ENCODE assay signal across 25 mouse cellular contexts in genomic region chr6:10091920-10092661, GRCm38 (mm10).
DNase-seq lines count a peak whose midpoint lies in the region; ATAC-seq and TF ChIP-seq lines count a peak whose summit lies in the region.
"Had no signal": no experiment of that assay in that cellular context is flagged by ENCODE, and none has a peak within 500 bp of the region (broad histone marks: within the 10 kb centered on the region; RNA-seq: fewer than 3 reads in every experiment).

No protein-coding gene starts in this region.

- 0 out of 4 replicates have a peak overlapping the region, but pooled peaks of 1 of the 2 experiments have one; percentile 9 for H3K4me3 ChIP-seq in ES-E14 (ENCODE audit: insufficient read depth in 1 of 2, low read depth in 1 of 2, low read length in 2 of 2, poor library complexity in 1 of 2, severe bottlenecking in 1 of 2)
- H3K4me3 ChIP-seq in lung, postnatal 0 days (ENCODE audit: low read depth, low read length), result no peak overlapping the region
- H3K4me3 ChIP-seq: embryonic facial prominence, embryonic 13.5 days; embryonic facial prominence, embryonic 15.5 days; erythroblast, embryonic 14.5 days; forebrain, embryonic 10.5 days; forebrain, embryonic 12.5 days had no signal

- H3K27ac ChIP-seq in ES-E14 (ENCODE audit: insufficient read depth, low read depth, low read length, poor library complexity, severe bottlenecking), result peak overlapping the region; percentile 74
- H3K27ac ChIP-seq in lung, postnatal 0 days (ENCODE audit: low read length), result no peak overlapping the region
- H3K27ac ChIP-seq: embryonic facial prominence, embryonic 13.5 days; embryonic facial prominence, embryonic 15.5 days; forebrain, embryonic 10.5 days; forebrain, embryonic 12.5 days had no signal

- peak; percentile 44 for DNase-seq in heart, adult 11 months
- no peak for DNase-seq in heart, adult 18-20 months
- DNase-seq in ES-E14 (ENCODE audit: low read depth, low spot score) (peak; percentile 40), ZHBTc4 (ENCODE audit: low read depth, low spot score) (peak; percentile 86)
- no peak for DNase-seq in cerebellum, postnatal 4 days (ENCODE audit: low spot score in 2 of 2)
- DNase-seq in lung, postnatal 0 days (ENCODE audit: low spot score), result no peak
- DNase-seq: adrenal gland, adult 2 months; adrenal gland, postnatal 10 days; adrenal gland, postnatal 25 days; B cell, adult 2 months; cerebellum, adult 11-12 months; cerebellum, adult 2 months; cerebellum, adult 9-10 months; cerebellum, postnatal 10 days; cerebellum, postnatal 25 days; embryo, embryonic 11 days had no signal

- no peaks in the 10 kb centered on the region for H3K36me3 ChIP-seq in ES-E14 (ENCODE audit: control insufficient read depth, insufficient read depth, low read length, poor library complexity, severe bottlenecking)
- no peaks in the 10 kb centered on the region for H3K36me3 ChIP-seq in lung, postnatal 0 days (ENCODE audit: insufficient read depth, low read length)
- H3K36me3 ChIP-seq: embryonic facial prominence, embryonic 13.5 days; embryonic facial prominence, embryonic 15.5 days; forebrain, embryonic 10.5 days; forebrain, embryonic 12.5 days had no signal

- no peak overlapping the region for H3K9ac ChIP-seq in ES-E14 (ENCODE audit: insufficient read depth, low read depth, low read length, poor library complexity, severe bottlenecking)
- H3K9ac ChIP-seq in lung, postnatal 0 days (replicated peaks; ENCODE audit: low read depth), result no peak overlapping the region
- H3K9ac ChIP-seq: embryonic facial prominence, embryonic 13.5 days; embryonic facial prominence, embryonic 15.5 days; forebrain, embryonic 12.5 days had no signal

- in situ Hi-C loops in ES-E14 (cut with MboI; ENCODE audit: low sequenced_read_pairs in 2 of 2, unreplicated experiment in 2 of 2), result no loop called here

- H3K9me3 ChIP-seq in ES-E14 (ENCODE audit: control insufficient read depth, insufficient read depth, low read depth, low read length), result peaks cover 3% of the 10 kb centered on the region; the same call in 1 of the 2 replicates
- H3K9me3 ChIP-seq in lung, postnatal 0 days (ENCODE audit: low read length), result no peaks in the 10 kb centered on the region
- H3K9me3 ChIP-seq: embryonic facial prominence, embryonic 13.5 days; embryonic facial prominence, embryonic 15.5 days; forebrain, embryonic 12.5 days had no signal

- TF ChIP-seq EP300 in lung, postnatal 0 days (IDR thresholded peaks at IDR 0.05), result no peak

- no peaks in the 10 kb centered on the region for H3K27me3 ChIP-seq in lung, postnatal 0 days (replicated peaks; ENCODE audit: insufficient read depth, low read length)
- H3K27me3 ChIP-seq: CH12.LX; embryonic facial prominence, embryonic 13.5 days; embryonic facial prominence, embryonic 15.5 days; forebrain, embryonic 12.5 days had no signal

- 77% methylated on average over 4 of the region's 4 CpGs for WGBS in lung, postnatal 0 days

- peaks cover 0 to 4% of the 10 kb centered on the region in 2 experiments; a peak in 1 of 4 replicates for H3K4me1 ChIP-seq in ES-E14 (ENCODE audit: control insufficient read depth in 2 of 2, insufficient read depth in 2 of 2, low read length in 2 of 2, poor library complexity in 1 of 2)
- H3K4me1 ChIP-seq in lung, postnatal 0 days (ENCODE audit: insufficient read depth, low read depth, low read length), result no peaks in the 10 kb centered on the region
- H3K4me1 ChIP-seq: embryonic facial prominence, embryonic 13.5 days; embryonic facial prominence, embryonic 15.5 days; forebrain, embryonic 10.5 days; forebrain, embryonic 12.5 days had no signal

- no peak for ATAC-seq in lung, postnatal 0 days
- ATAC-seq: CD4-positive, CD25-positive, alpha-beta regulatory T cell, adult 4 months; forebrain, embryonic 14.5 days; forebrain, embryonic 16.5 days had no signal

- H3K4me2 ChIP-seq in lung, postnatal 0 days (replicated peaks; ENCODE audit: low read depth, low read length), result no peak overlapping the region
- H3K4me2 ChIP-seq: embryonic facial prominence, embryonic 13.5 days; embryonic facial prominence, embryonic 15.5 days; forebrain, embryonic 12.5 days had no signal

- TF ChIP-seq CTCF in lung, postnatal 0 days (IDR thresholded peaks at IDR 0.05), result no peak

TF ChIP-seq in ES-E14, 5 proteins besides CTCF, POLR2A, EP300 and RAD21:
- TF ChIP-seq HCFC1 (IDR thresholded peaks at IDR 0.05; ENCODE audit: borderline replicate concordance, insufficient read depth, low read length), result no peak
- no peak for TF ChIP-seq CHD2 (IDR thresholded peaks at IDR 0.05; ENCODE audit: low read depth, low read length)
- no peak for TF ChIP-seq ZC3H11A (IDR thresholded peaks at IDR 0.05; ENCODE audit: borderline replicate concordance, low read depth, low read length)
- TF ChIP-seq ZNF384 (IDR thresholded peaks at IDR 0.05; ENCODE audit: low read depth, low read length), result no peak
- no peak for TF ChIP-seq MAFK (IDR thresholded peaks at IDR 0.05; ENCODE audit: insufficient read depth, low read depth, low read length)
TF ChIP-seq in ES-E14: peak in this region for 0.

Comparison
In these comparisons a context has a peak if more than half of its experiments do, and no peak if none do; other contexts are left out.
1. DNase-seq: peak in heart, adult 11 months (single experiment), ES-E14 (single experiment) and ZHBTc4 (single experiment); none in heart, adult 18-20 months (0 of 2), cerebellum, postnatal 4 days (0 of 2) and lung, postnatal 0 days (single experiment).